Mouse (Mus musculus) hindbrain, embryonic 16.5 days (tissue): ENCODE results near the gene Hnrnpab. TPM values are rescaled to one million over a fixed set of nuclear protein-coding genes. Genes with fewer than 3 reads are reported as not detected.
"Not testable (repeated sequence)": the region's sequence is repeated elsewhere in the genome, so short reads cannot be mapped to it uniquely, and the experiment has no call there.

ENCODE experiments used
- ATAC-seq: fragments of 200-750 bp; cut with Nextera tagmentation; 2 replicates; pipeline ENCODE4 v1.8.0; 2017; ENCODE audit warnings: moderate TSS enrichment, moderate library complexity
- H3K27ac ChIP-seq: fragments of 300-500 bp; sonication (generic); 2 replicates; pipeline ENCODE4 v1.5.1; 2014; ENCODE audit warnings: low read depth, mild to moderate bottlenecking, control low read depth, low read length, moderate library complexity
- H3K27me3 ChIP-seq: fragments of 300-500 bp; sonication (generic); replicated peaks from 2 replicates; pipeline ENCODE4 v1.6.1; 2014; ENCODE audit warnings: low read length; ENCODE audit not compliant: control insufficient read depth, insufficient read depth
- H3K36me3 ChIP-seq: fragments of 300-500 bp; sonication (generic); 2 replicates; pipeline ENCODE4 v1.6.1; 2014; ENCODE audit warnings: mild to moderate bottlenecking, low read length, moderate library complexity, mixed read lengths; ENCODE audit not compliant: control insufficient read depth, insufficient read depth
- H3K4me1 ChIP-seq: fragments of 300-500 bp; sonication (generic); 2 replicates; pipeline ENCODE4 v1.6.1; 2014; ENCODE audit warnings: low read depth, low read length; ENCODE audit not compliant: control insufficient read depth, insufficient read depth
- H3K4me2 ChIP-seq: fragments of 300-500 bp; sonication (generic); 2 replicates; pipeline ENCODE4 v1.6.1; 2014; ENCODE audit warnings: mild to moderate bottlenecking, low read length, control low read depth, moderate library complexity
- H3K4me3 ChIP-seq: fragments of 300-500 bp; sonication (generic); 2 replicates; pipeline ENCODE4 v1.5.1; 2014; ENCODE audit warnings: mild to moderate bottlenecking, low read length, control low read depth, moderate library complexity
- H3K9ac ChIP-seq: fragments of 300-500 bp; sonication (generic); 2 replicates; pipeline ENCODE4 v1.6.1; 2014; ENCODE audit warnings: low read depth, mild to moderate bottlenecking, control low read depth, low read length, moderate library complexity
- H3K9me3 ChIP-seq: fragments of 300-500 bp; sonication (generic); 2 replicates; pipeline ENCODE4 v1.6.1; 2014; ENCODE audit warnings: mild to moderate bottlenecking, low read length, moderate library complexity; ENCODE audit not compliant: control insufficient read depth
- WGBS: fragments of 180-500 bp; shearing (Covaris S2); extraction: QIAGEN DNeasy Blood & Tissue Kit; methylation state at CpG from one replicate; pipeline ENCODE4 v1.1.7; 2014; 5-methylcytosine and 5-hydroxymethylcytosine counted together
- polyA plus RNA-seq: library from polyadenylated mRNA; unstranded; fragments of >200 nt; fragmentation: Nextera tagmentation; extraction: Ambion mirVana; gene quantifications from 2 replicates; pipeline ENCODE4 v1.2.1, GENCODE M21; 2015

The Hnrnpab gene
- polyA plus RNA-seq, 1 experiment from 2014 or later: 221 TPM

- H3K9me3 ChIP-seq: no peaks in the 10 kb centered on the region
- no peak overlapping the region for H3K4me3 ChIP-seq
- H3K4me2 ChIP-seq: no peak overlapping the region
- 90% methylated on average over 9 of the region's 9 CpGs for WGBS
- no peak overlapping the region for H3K9ac ChIP-seq
- H3K36me3 ChIP-seq: peaks cover 40% of the 10 kb centered on the region
- no peak overlapping the region for H3K27ac ChIP-seq
- H3K27me3 ChIP-seq: no peaks in the 10 kb centered on the region
- no peak for ATAC-seq
- H3K4me1 ChIP-seq: no peaks in the 10 kb centered on the region
Measured at GRCm38 (mm10) chr11:51627425-51627824, 20.8 kb upstream of the Hnrnpab start.

- no peaks in the 10 kb centered on the region for H3K9me3 ChIP-seq
- peaks cover 40% of the 10 kb centered on the region for H3K36me3 ChIP-seq
- WGBS: 83% methylated on average over 5 of the region's 5 CpGs
- no peak overlapping the region for H3K4me3 ChIP-seq
- H3K27ac ChIP-seq: no peak overlapping the region
- H3K4me1 ChIP-seq: peaks cover 10% of the 10 kb centered on the region
- H3K9ac ChIP-seq: no peak overlapping the region
- ATAC-seq: no peak
- no peak overlapping the region for H3K4me2 ChIP-seq
- no peaks in the 10 kb centered on the region for H3K27me3 ChIP-seq
Measured at GRCm38 (mm10) chr11:51625187-51625820, 18.7 kb upstream of the Hnrnpab start.

DNA sequence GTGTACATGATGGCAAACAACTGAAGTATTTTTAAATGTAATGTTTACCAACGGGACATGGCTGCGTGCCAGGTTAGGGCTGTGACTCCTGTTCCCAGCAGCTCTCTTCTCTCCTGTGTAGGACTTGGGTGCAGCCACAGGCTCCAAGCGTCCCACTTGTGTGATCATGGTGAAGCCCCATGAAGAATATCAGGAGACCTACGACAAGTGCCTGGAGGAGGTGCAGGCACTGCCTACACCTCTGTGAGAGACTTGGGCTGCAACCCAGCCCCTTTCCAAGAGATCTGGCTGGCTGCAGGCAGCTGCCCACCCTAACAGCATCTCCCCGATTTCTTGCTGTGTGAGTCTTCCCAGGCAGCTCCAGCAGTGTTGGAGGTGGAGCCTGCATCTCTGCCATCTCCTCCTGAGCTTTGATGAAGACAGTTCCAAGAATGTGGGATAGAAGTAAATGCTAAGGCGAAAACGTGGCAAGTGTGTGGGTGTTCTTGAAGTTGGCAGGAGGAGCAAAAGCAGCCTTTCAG is 16.4 kb upstream of the Hnrnpab start:
- H3K36me3 ChIP-seq: peaks cover 35% of the 10 kb centered on the region
- H3K4me3 ChIP-seq: no peak overlapping the region
- H3K9ac ChIP-seq: no peak overlapping the region
- no peaks in the 10 kb centered on the region for H3K27me3 ChIP-seq
- no peak overlapping the region for H3K27ac ChIP-seq
- H3K9me3 ChIP-seq: no peaks in the 10 kb centered on the region
- WGBS: 88% methylated on average over 7 of the region's 7 CpGs
- no peak overlapping the region for H3K4me2 ChIP-seq
- ATAC-seq: no peak
- peaks cover 11% of the 10 kb centered on the region for H3K4me1 ChIP-seq

- no peak overlapping the region for H3K27ac ChIP-seq
- 95% methylated on average over 2 of the region's 2 CpGs for WGBS
- H3K4me1 ChIP-seq: peaks cover 11% of the 10 kb centered on the region
- H3K27me3 ChIP-seq: no peaks in the 10 kb centered on the region
- no peak overlapping the region for H3K4me2 ChIP-seq
- H3K9ac ChIP-seq: no peak overlapping the region
- peaks cover 27% of the 10 kb centered on the region for H3K36me3 ChIP-seq
- H3K4me3 ChIP-seq: no peak overlapping the region
- ATAC-seq: no peak
- H3K9me3 ChIP-seq: no peaks in the 10 kb centered on the region
Measured at GRCm38 (mm10) chr11:51621776-51622175, 15.1 kb upstream of the Hnrnpab start.

GRCm38 (mm10) chr11:51620084-51620483 is 13.4 kb upstream of the Hnrnpab start:
- Histone ChIP-seq H3K27ac (peak overlapping the region; percentile 54; the same call in 1 of the 2 replicates), H3K9me3 (no peaks in the 10 kb centered on the region), H3K9ac (peak overlapping the region; percentile 76), H3K36me3 (peaks cover 16% of the 10 kb centered on the region), H3K27me3 (no peaks in the 10 kb centered on the region), H3K4me3 (peak overlapping the region; percentile 80), H3K4me2 (peak overlapping the region; percentile 61), H3K4me1 (peaks cover 11% of the 10 kb centered on the region)
- WGBS: 5% methylated on average over 11 of the region's 11 CpGs
- ATAC-seq: no peak

DNA sequence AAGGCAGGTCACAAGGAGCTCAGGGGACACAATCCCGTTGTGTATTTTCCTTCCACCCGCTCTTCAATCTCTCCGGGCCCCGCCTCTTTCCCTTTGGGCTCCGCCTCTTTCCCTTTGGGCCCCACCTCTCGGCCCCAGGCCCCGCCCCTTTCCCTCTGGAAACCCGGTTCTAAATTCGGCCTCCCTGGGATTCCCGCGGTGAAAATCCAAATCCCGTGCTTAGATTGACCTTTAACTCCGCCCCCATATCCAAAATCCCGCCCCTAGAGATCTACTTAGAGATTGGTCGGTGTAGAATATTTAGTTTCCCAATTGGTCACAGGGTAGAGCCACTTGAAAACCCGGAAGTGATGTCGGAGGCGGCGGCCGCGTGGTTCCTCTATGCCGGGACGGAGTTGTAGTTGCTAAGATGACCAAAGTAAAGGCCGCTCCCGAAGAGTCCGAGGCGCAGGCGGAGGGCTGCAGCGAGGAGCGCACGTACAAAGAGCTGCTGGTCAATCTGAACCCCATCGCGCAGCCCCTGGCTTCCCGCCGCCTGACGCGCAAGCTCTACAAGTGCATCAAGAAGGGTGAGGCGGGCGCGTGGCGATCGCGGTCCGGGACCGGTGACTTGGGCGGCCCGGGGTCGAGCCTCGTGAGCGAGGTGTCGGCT is 12.9 kb upstream of the Hnrnpab start, which contains the start of gene Nhp2:
Gene Nhp2, plus strand, starts transcription at position 327 of the 652 bp plus-strand sequence.
- Histone ChIP-seq H3K27me3 (no peaks in the 10 kb centered on the region), H3K4me2 (peak within 1 kb of the TSS; percentile 61), H3K9ac (peak within 1 kb of the TSS; percentile 76), H3K4me1 (peaks cover 11% of the 10 kb centered on the region), H3K9me3 (no peaks in the 10 kb centered on the region), H3K4me3 (peak within 1 kb of the TSS; percentile 80), H3K36me3 (peaks cover 12% of the 10 kb centered on the region), H3K27ac (peak within 1 kb of the TSS; percentile 54; the same call in 1 of the 2 replicates)
- peak; percentile 96 for ATAC-seq
- under 1% methylated on average over 51 of the region's 51 CpGs for WGBS

DNA sequence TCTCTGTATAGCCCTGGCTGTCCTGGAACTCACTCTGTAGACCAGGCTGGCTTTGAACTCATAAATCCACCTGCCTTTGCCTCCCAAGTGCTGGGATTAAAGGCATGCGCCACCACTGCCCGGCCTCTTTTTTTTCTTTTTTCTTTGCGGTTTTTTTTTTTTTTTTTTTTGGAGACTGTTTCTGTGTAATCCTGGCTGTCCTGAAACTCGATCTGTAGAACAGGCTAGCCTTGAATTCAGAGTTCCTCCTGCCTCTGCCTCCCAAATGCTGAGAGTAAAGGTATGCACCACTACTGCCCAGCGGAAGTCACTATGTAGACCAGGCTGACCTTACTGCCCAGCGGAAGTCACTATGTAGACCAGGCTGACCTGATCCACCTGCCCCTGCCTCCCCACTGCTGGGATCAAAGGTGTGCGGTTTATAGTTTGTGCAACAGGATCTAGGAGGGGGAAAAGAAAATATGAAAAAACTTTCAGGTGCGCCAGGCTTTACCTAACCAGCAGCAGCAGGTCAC is 12.3 kb upstream of the Hnrnpab start:
- WGBS: 57% methylated on average over 8 of the region's 8 CpGs
- no peak overlapping the region for H3K27ac ChIP-seq

DNA sequence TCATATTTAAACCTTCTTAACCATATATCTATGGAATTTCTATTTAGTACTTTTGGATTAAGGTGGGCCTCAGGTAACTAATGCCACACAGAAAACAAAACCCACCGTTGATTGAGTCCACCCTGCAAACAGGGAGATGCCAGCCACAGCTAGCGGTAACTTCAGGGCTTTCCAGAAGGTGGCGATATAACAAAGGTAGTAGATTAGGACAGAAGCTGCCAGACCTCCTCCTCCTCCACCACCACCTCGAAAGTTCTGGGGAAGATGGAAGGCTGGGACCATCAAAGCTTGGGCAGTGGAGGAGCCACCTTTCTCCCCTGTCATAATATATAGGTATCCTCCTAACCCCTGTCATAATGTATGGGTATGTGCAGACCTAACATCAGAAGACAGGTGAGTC is 11.0 kb upstream of the Hnrnpab start:
- 2% methylated on average over 4 of the region's 4 CpGs for WGBS
- H3K9ac ChIP-seq: no peak overlapping the region

More for the DNA sequence above, 12.3 kb upstream of the Hnrnpab start:
- Histone ChIP-seq H3K4me2 (peak overlapping the region; percentile 61), H3K4me1 (peaks cover 11% of the 10 kb centered on the region), H3K4me3 (peak overlapping the region; percentile 80), H3K27me3 (no peaks in the 10 kb centered on the region), H3K36me3 (peaks cover 8% of the 10 kb centered on the region), H3K9me3 (no peaks in the 10 kb centered on the region), H3K9ac (peak overlapping the region; percentile 50)
- ATAC-seq: no peak; the same call in 1 of the 2 replicates

DNA sequence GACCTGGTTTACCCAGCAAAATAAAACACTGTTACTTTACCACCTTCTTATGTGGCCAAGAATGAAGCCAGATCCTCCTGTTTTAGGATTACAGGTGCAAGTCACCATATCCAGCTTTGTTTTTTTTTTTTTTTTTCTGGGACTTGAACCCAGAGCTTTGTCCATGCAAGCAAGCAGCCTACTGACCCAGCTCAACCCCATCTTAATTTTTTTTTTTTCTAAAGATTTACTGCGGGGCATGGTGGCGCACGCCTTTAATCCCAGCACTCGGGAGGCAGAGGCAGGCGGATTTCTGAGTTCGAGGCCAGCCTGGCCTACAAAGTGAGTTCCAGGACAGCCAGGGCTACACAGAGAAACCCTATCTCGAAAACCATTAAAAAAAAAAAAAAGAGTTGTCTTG is 9.5 kb upstream of the Hnrnpab start:
- ATAC-seq, H3K27me3 ChIP-seq, H3K27ac ChIP-seq, H3K4me1 ChIP-seq, H3K9ac ChIP-seq, H3K36me3 ChIP-seq, H3K9me3 ChIP-seq, H3K4me3 ChIP-seq: not testable (repeated sequence)
- H3K4me2 ChIP-seq: peak overlapping the region; percentile 66
- WGBS: 94% methylated on average over 7 of the region's 7 CpGs

More for the DNA sequence above, 11.0 kb upstream of the Hnrnpab start:
- no peak for ATAC-seq
- Histone ChIP-seq H3K4me3 (no peak overlapping the region), H3K4me2 (no peak overlapping the region), H3K4me1 (peaks cover 11% of the 10 kb centered on the region), H3K27me3 (no peaks in the 10 kb centered on the region), H3K36me3 (no peaks in the 10 kb centered on the region; the same call in 1 of the 2 replicates), H3K27ac (no peak overlapping the region), H3K9me3 (no peaks in the 10 kb centered on the region)
